Mouse (Mus musculus) activated CD4-positive, CD25-positive, alpha-beta regulatory T cell, adult 9 weeks (primary cell): ENCODE measurements around the gene Hoxc6. TPM values are rescaled to one million over a fixed set of nuclear protein-coding genes. Genes with fewer than 3 reads are reported as not detected.

Source experiments
- polyA plus RNA-seq: library from polyadenylated mRNA; unstranded; fragments of 100-300 nt; shearing (Covaris generic); gene quantifications from one replicate; pipeline ENCODE4 v1.2.1, GENCODE M21; 2017

Gene Hoxc6
- not detected for polyA plus RNA-seq

GRCm38 (mm10) chr15:102997939-102998355 is at the start of gene Hoxc6:
Gene Hoxc6 (plus strand): TSS chr15:102998257.

GRCm38 (mm10) chr15:102954192-102955006 is 43.7 kb upstream of the Hoxc6 start, which contains the start of gene Hoxc11:
Gene Hoxc11 (plus strand): TSS chr15:102954427.

GRCm38 (mm10) chr15:102966776-102967311 is 31.2 kb upstream of the Hoxc6 start, which contains the start of gene Hoxc10:
Gene Hoxc10 (plus strand): TSS chr15:102966796.

GRCm38 (mm10) chr15:102967312-102967510 is 30.8 kb upstream of the Hoxc6 start, which contains the start of gene Hoxc5:
Gene Hoxc5 (plus strand): TSS chr15:102967443.

DNA sequence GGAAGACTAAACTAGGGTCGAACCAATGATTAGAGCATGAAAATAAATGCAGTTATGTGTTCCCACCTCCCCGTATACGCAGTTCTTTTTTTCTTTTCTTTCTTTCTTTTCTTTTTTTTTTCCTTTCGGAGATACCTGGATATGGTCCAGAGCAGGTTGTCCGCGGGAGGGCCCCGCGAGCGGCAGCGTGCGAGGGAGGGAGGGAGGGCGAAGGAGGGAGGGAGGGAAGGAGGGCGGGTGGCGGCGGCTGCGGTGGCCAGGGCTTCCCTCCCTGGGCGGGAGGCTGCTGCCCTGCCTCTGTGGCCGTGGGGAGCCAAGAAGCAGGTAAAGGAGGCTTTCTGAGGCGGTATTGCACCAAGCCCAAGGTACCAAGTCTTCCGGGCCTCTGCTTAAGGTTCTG is 21.9 kb upstream of the Hoxc6 start, which contains the start of gene Hoxc9:
Gene Hoxc9 (plus strand): TSS at position 269 of the 400 bp plus-strand sequence.

GRCm38 (mm10) chr15:102990461-102991397 is 7.3 kb upstream of the Hoxc6 start, which contains the start of gene Hoxc8:
Gene Hoxc8 (plus strand): TSS chr15:102990607.

DNA sequence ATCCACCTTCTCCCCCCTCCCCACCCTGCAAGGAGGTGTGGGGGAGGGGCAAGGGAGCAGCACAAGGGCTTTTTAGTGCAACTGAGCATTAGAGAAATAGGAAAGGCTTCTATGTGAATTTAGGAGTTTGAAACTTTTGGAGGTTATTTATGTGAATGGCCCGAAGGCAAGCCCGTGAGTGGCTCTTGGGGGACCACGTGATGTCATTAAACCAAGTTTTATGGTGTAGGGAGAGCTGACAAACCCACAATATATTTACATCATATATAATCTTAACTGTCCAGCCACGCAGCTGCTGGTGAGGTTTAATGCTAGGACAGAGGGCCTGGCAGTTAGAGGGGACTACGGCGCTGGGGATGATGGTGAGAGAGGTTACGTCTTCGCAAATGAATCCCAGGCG is 20.6 kb downstream of the Hoxc6 start, which contains the start of gene Hoxc4:
Gene Hoxc4 (plus strand): TSS at position 299 of the 400 bp plus-strand sequence.

Other genes starting within 250 kb of the Hoxc6 start
- not detected for gene Hoxc13, start 77.2 kb upstream of the Hoxc6 start, polyA plus RNA-seq
- not detected for gene Hoxc12, start 61.5 kb upstream of the Hoxc6 start, polyA plus RNA-seq
- gene Hoxc11, start 43.8 kb upstream of the Hoxc6 start, polyA plus RNA-seq, result not detected
- not detected for gene Hoxc10, start 31.5 kb upstream of the Hoxc6 start, polyA plus RNA-seq
- not detected for gene Hoxc5, start 30.8 kb upstream of the Hoxc6 start, polyA plus RNA-seq
- not detected for gene Hoxc9, start 21.8 kb upstream of the Hoxc6 start, polyA plus RNA-seq
- not detected for gene Hoxc8, start 7.7 kb upstream of the Hoxc6 start, polyA plus RNA-seq
- not detected for gene Hoxc4, start 20.7 kb downstream of the Hoxc6 start, polyA plus RNA-seq
- gene Smug1, start 168.8 kb downstream of the Hoxc6 start, polyA plus RNA-seq, result 12.6 TPM
- gene Cbx5, start 241.6 kb downstream of the Hoxc6 start, polyA plus RNA-seq, result 22.5 TPM
- gene Hnrnpa1, start 242.2 kb downstream of the Hoxc6 start, polyA plus RNA-seq, result 147 TPM